Mouse (Mus musculus) liver, adult 2 months (tissue): ENCODE measurements around the gene Birc7.

Source experiments
- CTCF ChIP-seq: fragments of 200-500 bp; IDR thresholded peaks from 2 replicates; pipeline ENCODE4 v1.5.1; 2011; ENCODE audit warnings: low read depth, low read length, control low read depth
- POLR2A ChIP-seq: fragments of 200-500 bp; IDR thresholded peaks from 2 replicates; pipeline ENCODE4 v1.6.1; 2011; ENCODE audit warnings: low read length, control low read depth; ENCODE audit not compliant: insufficient read depth; ENCODE audit errors: extremely low read depth

- TF ChIP-seq CTCF (no peak), POLR2A (no peak)
These were observed 17.9 kb upstream of the Birc7 start for GRCm38 (mm10) chr2:180910928-180911327.
